Mouse (Mus musculus): ENCODE measurements at regions not wholly inside any gene's neighbourhood (a gene's known extent, or its start where the extent isn't known, plus 50 kb on each side); places are given as distances from the start of the nearest gene placed in this dataset.

- no peak overlapping the region for H3K9ac ChIP-seq (replicated peaks; ENCODE audit: low read length, poor library complexity, severe bottlenecking)
- DNase-seq (ENCODE audit: low spot score) (no peak), ATAC-seq (ENCODE audit: low FRiP score) (no peak)
- H3K36me3 ChIP-seq (ENCODE audit: insufficient read depth, low read length): no peaks in the 10 kb centered on the region
- 72% methylated on average over 4 of the region's 4 CpGs for WGBS
- H3K4me1 ChIP-seq (ENCODE audit: insufficient read depth, low read length): no peaks in the 10 kb centered on the region
- H3K27ac ChIP-seq (ENCODE audit: low read depth, low read length): no peak overlapping the region
- H3K27me3 ChIP-seq (ENCODE audit: insufficient read depth, low read length): no peaks in the 10 kb centered on the region
- H3K4me2 ChIP-seq (ENCODE audit: low read depth, low read length, poor library complexity, severe bottlenecking): no peak overlapping the region
- H3K9me3 ChIP-seq (ENCODE audit: low read length): no peaks in the 10 kb centered on the region
- no peak overlapping the region for H3K4me3 ChIP-seq (ENCODE audit: low read depth, low read length)
- no peak for TF ChIP-seq CTCF (IDR thresholded peaks at IDR 0.05)
Measured at GRCm38 (mm10) chr2:174878979-174879378, 118.6 kb downstream of the Edn3 start.

GRCm38 (mm10) chr2:174880659-174881058, 120.2 kb downstream of the Edn3 start:
- H3K4me2 ChIP-seq (ENCODE audit: low read depth, low read length, poor library complexity, severe bottlenecking): no peak overlapping the region
- no peaks in the 10 kb centered on the region for H3K4me1 ChIP-seq (ENCODE audit: insufficient read depth, low read length)
- 85% methylated on average over 13 of the region's 13 CpGs for WGBS
- ATAC-seq (ENCODE audit: low FRiP score) (no peak), DNase-seq (ENCODE audit: low spot score) (no peak)
- no peak overlapping the region for H3K4me3 ChIP-seq (ENCODE audit: low read depth, low read length)
- H3K27ac ChIP-seq (ENCODE audit: low read depth, low read length): no peak overlapping the region
- TF ChIP-seq CTCF (IDR thresholded peaks at IDR 0.05): no peak
- no peaks in the 10 kb centered on the region for H3K9me3 ChIP-seq (ENCODE audit: low read length)
- no peaks in the 10 kb centered on the region for H3K27me3 ChIP-seq (ENCODE audit: insufficient read depth, low read length)
- no peaks in the 10 kb centered on the region for H3K36me3 ChIP-seq (ENCODE audit: insufficient read depth, low read length)
- no peak overlapping the region for H3K9ac ChIP-seq (replicated peaks; ENCODE audit: low read length, poor library complexity, severe bottlenecking)

DNA sequence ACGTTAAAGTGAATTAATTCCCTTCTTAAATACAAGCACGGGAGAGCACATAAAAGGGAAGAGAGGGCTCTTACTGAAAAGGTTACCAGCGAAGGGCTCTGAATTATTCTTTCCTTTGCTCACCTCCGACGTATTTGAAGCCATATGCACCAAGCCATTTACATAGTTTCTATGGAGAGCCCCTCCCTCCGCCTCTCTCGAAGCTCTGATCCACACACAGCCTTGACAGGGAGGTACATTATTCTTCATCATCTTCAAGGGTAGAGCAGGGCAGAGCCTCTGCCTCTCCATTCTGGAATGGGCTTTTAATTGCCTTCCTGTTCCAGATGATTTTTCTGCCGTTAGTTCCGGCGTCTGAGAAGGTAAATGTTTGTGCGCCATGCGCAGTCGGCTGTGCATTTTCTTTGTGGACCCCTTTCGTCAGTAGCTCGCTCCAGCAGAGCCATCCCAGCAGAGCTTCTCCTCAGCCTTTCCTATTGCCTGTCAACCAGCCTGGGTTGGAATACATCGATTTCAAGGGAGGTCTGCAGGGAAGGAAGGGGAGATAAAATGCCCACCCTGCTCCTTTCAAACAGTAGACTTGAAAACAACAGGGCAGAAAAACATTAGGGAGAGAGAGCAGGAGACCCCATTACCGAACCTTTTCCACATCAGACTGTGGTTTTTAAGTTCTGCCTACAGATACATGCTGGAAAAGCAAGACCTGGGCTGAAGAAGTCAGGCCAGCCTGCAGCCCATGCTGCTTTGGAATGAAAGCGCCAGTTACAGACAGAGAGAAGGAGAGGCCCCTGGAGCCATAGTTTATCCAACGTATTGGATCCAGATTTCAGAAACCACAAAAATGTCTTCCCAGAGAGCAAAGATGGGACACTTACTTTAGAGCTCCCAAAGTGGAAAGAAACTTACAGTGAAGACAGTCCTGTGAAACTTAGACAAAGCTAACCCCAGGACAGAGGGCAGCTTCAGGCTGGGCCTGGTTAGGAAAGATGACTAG, 124.1 kb downstream of the Edn3 start:
- Histone ChIP-seq H3K9me3 (ENCODE audit: low read length) (no peaks in the 10 kb centered on the region), H3K4me1 (ENCODE audit: insufficient read depth, low read length) (no peaks in the 10 kb centered on the region), H3K4me2 (ENCODE audit: low read depth, low read length, poor library complexity, severe bottlenecking) (no peak overlapping the region), H3K27me3 (ENCODE audit: insufficient read depth, low read length) (no peaks in the 10 kb centered on the region), H3K27ac (ENCODE audit: low read depth, low read length) (no peak overlapping the region), H3K9ac (replicated peaks; ENCODE audit: low read length, poor library complexity, severe bottlenecking) (no peak overlapping the region), H3K4me3 (ENCODE audit: low read depth, low read length) (no peak overlapping the region), H3K36me3 (ENCODE audit: insufficient read depth, low read length) (no peaks in the 10 kb centered on the region)
- ATAC-seq (ENCODE audit: low FRiP score) (no peak), DNase-seq (ENCODE audit: low spot score) (no peak)
- WGBS: 67% methylated on average over 19 of the region's 19 CpGs
- TF ChIP-seq CTCF (IDR thresholded peaks at IDR 0.05): no peak

DNA sequence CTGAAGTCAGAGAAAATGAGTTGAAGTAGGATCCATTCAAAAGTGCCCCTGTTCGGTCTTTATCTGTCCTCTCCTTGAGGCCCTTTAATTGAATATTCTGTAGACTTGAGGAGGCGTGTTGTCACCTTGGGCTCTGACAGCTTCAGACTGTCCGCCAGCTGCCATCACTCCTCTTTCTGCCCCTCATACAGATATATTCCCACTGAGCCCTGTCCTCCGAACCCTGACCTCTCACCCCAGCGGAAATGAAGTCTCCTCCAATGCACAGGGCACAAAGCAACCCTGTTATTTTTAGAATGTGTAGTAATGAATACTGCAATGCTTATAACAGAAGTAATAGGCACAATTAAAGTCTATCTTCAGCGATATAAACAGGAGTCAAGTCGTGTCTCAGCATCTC, 117.4 kb upstream of the Gm14444 start:
- no peak overlapping the region for H3K4me3 ChIP-seq (ENCODE audit: low read depth, low read length)
- H3K4me2 ChIP-seq (ENCODE audit: low read depth, low read length, poor library complexity, severe bottlenecking): no peak overlapping the region
- DNase-seq (ENCODE audit: low spot score): no peak
- no peaks in the 10 kb centered on the region for H3K9me3 ChIP-seq (ENCODE audit: low read length)
- H3K27ac ChIP-seq (ENCODE audit: low read depth, low read length): no peak overlapping the region
- no peak for TF ChIP-seq CTCF (IDR thresholded peaks at IDR 0.05)
- no peak overlapping the region for H3K9ac ChIP-seq (replicated peaks; ENCODE audit: low read length, poor library complexity, severe bottlenecking)
- whole genome bisulfite sequencing: 65% methylated on average over 7 of the region's 7 CpGs
- no peaks in the 10 kb centered on the region for H3K4me1 ChIP-seq (ENCODE audit: insufficient read depth, low read length)
- no peak for ATAC-seq (ENCODE audit: low FRiP score)
- H3K36me3 ChIP-seq (ENCODE audit: insufficient read depth, low read length): no peaks in the 10 kb centered on the region
- no peaks in the 10 kb centered on the region for H3K27me3 ChIP-seq (ENCODE audit: insufficient read depth, low read length)

GRCm38 (mm10) chr2:174897424-174897823, 112.6 kb upstream of the Gm14444 start:
- no peaks in the 10 kb centered on the region for H3K4me1 ChIP-seq (ENCODE audit: insufficient read depth, low read length)
- H3K9ac ChIP-seq (replicated peaks; ENCODE audit: low read length, poor library complexity, severe bottlenecking): no peak overlapping the region
- no peak for ATAC-seq (ENCODE audit: low FRiP score)
- H3K36me3 ChIP-seq (ENCODE audit: insufficient read depth, low read length): no peaks in the 10 kb centered on the region
- no peaks in the 10 kb centered on the region for H3K27me3 ChIP-seq (ENCODE audit: insufficient read depth, low read length)
- DNase-seq (ENCODE audit: low spot score): no peak
- 66% methylated on average over 8 of the region's 8 CpGs for WGBS
- H3K9me3 ChIP-seq (ENCODE audit: low read length): no peaks in the 10 kb centered on the region
- H3K4me3 ChIP-seq (ENCODE audit: low read depth, low read length): no peak overlapping the region
- no peak overlapping the region for H3K27ac ChIP-seq (ENCODE audit: low read depth, low read length)
- TF ChIP-seq CTCF (IDR thresholded peaks at IDR 0.05): no peak
- no peak overlapping the region for H3K4me2 ChIP-seq (ENCODE audit: low read depth, low read length, poor library complexity, severe bottlenecking)

DNA sequence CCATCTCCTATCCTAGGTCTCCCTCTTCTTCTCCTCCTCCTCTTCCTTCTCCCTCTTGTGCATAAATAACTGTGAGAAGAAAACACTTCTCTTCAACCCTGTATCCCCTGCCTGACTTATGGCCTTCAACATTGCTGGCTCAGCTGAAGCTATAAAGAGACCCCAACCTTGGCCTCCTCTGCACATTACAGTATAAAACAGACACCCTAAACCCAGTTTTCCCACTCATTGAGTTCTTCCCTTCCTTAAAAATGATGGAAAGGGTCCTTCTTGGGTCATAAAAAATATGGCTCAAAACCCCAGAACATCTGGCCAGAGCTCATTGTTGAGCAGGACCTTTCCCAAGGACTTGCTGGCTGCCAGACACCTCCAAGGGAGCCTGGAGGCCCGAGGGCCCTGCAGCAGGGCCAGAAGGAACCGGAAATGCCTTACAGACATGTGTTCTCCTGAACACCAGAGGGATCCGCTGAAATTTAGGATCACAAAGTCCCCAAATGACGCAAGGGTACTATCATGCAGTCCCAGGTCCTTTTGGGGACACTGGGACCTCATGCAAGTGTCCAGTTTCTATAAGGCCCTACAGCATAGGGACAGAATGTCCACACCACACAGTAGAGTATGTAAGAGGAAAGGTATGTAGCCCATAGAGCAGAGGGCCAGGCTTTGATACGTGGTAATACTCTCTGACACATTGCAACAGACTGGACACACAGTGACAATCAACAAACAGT, 109.9 kb upstream of the Gm14444 start:
- Histone ChIP-seq H3K9ac (replicated peaks; ENCODE audit: low read length, poor library complexity, severe bottlenecking) (no peak overlapping the region), H3K27ac (ENCODE audit: low read depth, low read length) (no peak overlapping the region), H3K27me3 (ENCODE audit: insufficient read depth, low read length) (no peaks in the 10 kb centered on the region), H3K9me3 (ENCODE audit: low read length) (no peaks in the 10 kb centered on the region), H3K4me2 (ENCODE audit: low read depth, low read length, poor library complexity, severe bottlenecking) (no peak overlapping the region), H3K4me3 (ENCODE audit: low read depth, low read length) (no peak overlapping the region), H3K4me1 (ENCODE audit: insufficient read depth, low read length) (no peaks in the 10 kb centered on the region), H3K36me3 (ENCODE audit: insufficient read depth, low read length) (no peaks in the 10 kb centered on the region)
- no peak for TF ChIP-seq CTCF (IDR thresholded peaks at IDR 0.05)
- WGBS: 76% methylated on average over 5 of the region's 5 CpGs
- DNase-seq (ENCODE audit: low spot score): no peak
- ATAC-seq (ENCODE audit: low FRiP score): no peak; the same call in 1 of the 2 replicates
